Mouse (Mus musculus) lung, adult 2 months (tissue): ENCODE measurements around the gene Chic2. TPM values are rescaled to one million over a fixed set of nuclear protein-coding genes. Genes with fewer than 3 reads are reported as not detected.

Source experiments
- DNase-seq: peaks from one replicate; pipeline ENCODE4 v3.0.0; 2022
- H3K4me1 ChIP-seq: fragments of 200-500 bp; 2 replicates; pipeline ENCODE4 v1.6.1; 2011; ENCODE audit warnings: low read length; ENCODE audit not compliant: control insufficient read depth, insufficient read depth
- H3K4me3 ChIP-seq: fragments of 200-500 bp; replicated peaks from 2 replicates; pipeline ENCODE3; 2011; ENCODE audit warnings: low read depth, mild to moderate bottlenecking, control low read depth, low read length; ENCODE audit errors: extremely low read depth
- CTCF ChIP-seq: fragments of 200-500 bp; IDR thresholded peaks from 2 replicates; pipeline ENCODE4 v1.5.1; 2011; ENCODE audit warnings: mild to moderate bottlenecking, low read length, control low read depth; ENCODE audit not compliant: insufficient read depth
- POLR2A ChIP-seq: fragments of 200-500 bp; IDR thresholded peaks from 2 replicates; pipeline ENCODE4 v1.6.1; 2011; ENCODE audit warnings: low read depth, mild to moderate bottlenecking, control low read depth, low read length, borderline replicate concordance; ENCODE audit errors: extremely low read depth
- WGBS: fragments of 180-500 bp; shearing (Covaris S2); methylation state at CpG from one replicate; pipeline ENCODE4 v1.1.7; 2018; 5-methylcytosine and 5-hydroxymethylcytosine counted together
- polyA plus RNA-seq: library from polyadenylated mRNA; depleted of rRNA; stranded (reverse); fragments of >200 nt; gene quantifications from 2 replicates; pipeline ENCODE4 v1.2.3, GENCODE M21; 2012

Gene Chic2
- polyA plus RNA-seq, 1 experiment: 10.6 TPM

GRCm38 (mm10) chr5:74980574-74980973 is 64.0 kb downstream of the Chic2 start:
- Histone ChIP-seq H3K4me1 (no peaks in the 10 kb centered on the region), H3K4me3 (no peak overlapping the region)
- DNase-seq: no peak
- WGBS: 77% methylated on average over 4 of the region's 4 CpGs
- TF ChIP-seq CTCF (no peak), POLR2A (no peak)

DNA sequence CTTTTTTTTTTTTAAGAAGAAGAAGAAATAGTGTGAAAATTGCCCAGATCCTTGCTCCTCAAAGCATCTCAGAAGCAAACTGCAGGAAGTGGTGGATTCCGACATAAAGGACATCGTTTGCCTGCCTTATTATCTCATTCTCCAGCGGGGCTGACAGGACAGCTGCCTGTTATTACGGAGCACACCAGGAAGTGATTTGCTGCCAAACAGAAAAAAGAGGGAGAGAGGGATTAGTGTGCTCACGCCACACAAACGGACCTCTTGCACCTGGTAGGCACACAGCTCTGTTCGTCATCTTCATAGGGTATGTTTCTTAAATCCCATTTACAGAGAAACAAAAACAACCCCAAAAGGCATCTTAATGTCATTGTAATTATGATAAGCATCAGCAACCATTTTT is 64.4 kb downstream of the Chic2 start:
- Histone ChIP-seq H3K4me3 (no peak overlapping the region), H3K4me1 (peaks cover under 1% of the 10 kb centered on the region; the same call in 1 of the 2 replicates)
- no peak for DNase-seq
- no peak for TF ChIP-seq POLR2A
- TF ChIP-seq CTCF: no peak
- WGBS: 20% methylated on average over 7 of the region's 7 CpGs

GRCm38 (mm10) chr5:74979586-74979985 is 65.0 kb downstream of the Chic2 start:
- H3K4me1 ChIP-seq: peaks cover 3% of the 10 kb centered on the region; the same call in 1 of the 2 replicates
- TF ChIP-seq POLR2A: no peak
- no peak for TF ChIP-seq CTCF
- no peak overlapping the region for H3K4me3 ChIP-seq
- no peak for DNase-seq
- 29% methylated on average over 7 of the region's 7 CpGs for WGBS

DNA sequence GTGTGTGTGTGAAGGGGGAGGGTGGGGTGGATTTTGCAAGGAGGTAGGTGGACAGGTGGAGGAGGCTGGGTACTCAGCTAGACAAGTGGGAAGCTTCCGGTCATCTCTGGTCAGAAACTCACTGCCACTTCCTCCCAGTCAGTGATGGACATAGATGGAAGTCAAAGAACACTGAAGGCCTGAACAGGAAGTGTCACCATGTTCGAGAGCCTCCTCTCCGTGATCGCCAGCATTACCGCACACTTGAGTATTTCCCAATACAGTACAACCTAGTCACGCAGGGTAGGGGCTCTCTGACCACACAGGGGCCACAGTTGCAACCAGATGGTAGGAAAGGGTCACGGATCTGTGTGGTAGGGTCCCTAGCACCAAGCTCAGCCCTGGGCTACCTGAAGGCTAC is 69.1 kb downstream of the Chic2 start:
- H3K4me1 ChIP-seq: peaks cover 3% of the 10 kb centered on the region; the same call in 1 of the 2 replicates
- H3K4me3 ChIP-seq: no peak overlapping the region
- TF ChIP-seq CTCF (no peak), POLR2A (no peak)
- no peak for DNase-seq
- 62% methylated on average over 7 of the region's 7 CpGs for WGBS

DNA sequence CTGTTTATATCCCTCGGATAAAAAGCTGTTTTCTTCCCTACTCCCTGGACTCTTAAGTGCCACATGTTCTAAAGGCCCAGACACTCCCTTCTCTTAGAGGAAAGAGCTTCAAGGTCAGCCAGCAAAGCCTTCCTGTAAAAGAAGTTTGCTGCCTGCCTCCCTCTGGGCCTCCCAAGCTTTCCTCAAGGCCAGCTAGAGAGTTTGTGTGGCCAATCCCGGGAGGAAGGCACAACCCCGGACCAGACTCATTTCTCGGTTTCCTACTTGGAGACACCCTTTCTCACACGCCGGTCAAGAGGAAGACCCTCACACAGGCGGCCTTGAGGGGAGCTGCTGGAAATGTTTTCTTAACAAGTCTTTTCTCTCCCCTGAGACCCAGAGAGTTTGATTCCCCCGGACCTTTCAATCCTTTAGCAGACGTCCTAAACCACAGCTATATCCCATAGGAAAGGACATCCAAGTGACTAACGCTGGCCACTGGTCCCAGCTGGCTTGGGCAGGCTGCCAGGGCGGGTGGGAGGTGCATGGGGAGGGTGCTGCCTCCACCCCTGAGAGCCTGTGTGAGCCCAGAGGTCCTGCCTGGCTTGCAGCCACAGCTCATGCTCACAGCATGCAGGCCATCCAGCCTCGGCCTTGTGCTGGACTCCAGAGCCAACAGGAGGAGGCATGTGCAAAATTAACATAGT is 69.7 kb downstream of the Chic2 start:
- peak; percentile 44 for DNase-seq
- H3K4me1 ChIP-seq: peaks cover 3% of the 10 kb centered on the region; the same call in 1 of the 2 replicates
- WGBS: 30% methylated on average over 12 of the region's 12 CpGs
- H3K4me3 ChIP-seq: no peak overlapping the region
- TF ChIP-seq CTCF (no peak), POLR2A (no peak)

DNA sequence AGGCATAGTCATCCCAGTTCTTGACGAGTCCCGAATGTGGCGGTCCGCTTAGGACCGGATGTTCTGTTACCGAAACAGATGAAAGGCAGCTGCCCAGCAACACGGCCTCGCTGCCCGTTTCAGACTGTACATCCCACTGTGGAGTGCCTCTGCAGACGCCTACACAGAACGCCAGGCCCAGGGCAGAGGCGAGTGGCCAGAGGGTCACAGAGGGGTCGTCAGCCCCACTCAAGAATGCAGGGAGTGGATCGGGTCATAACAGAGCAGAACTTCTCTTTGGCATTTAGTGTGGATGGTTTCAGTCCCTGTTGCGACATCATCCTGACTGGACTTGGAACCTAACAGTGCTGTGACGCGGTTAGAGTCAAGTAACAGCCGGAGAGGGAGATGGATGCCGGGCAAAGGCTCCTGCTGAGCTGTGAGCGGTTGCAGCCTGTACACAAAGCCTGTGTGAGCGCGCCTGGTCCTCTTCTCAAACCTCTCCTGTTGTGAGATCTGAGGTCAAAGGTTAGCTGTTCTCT is 70.5 kb downstream of the Chic2 start:
- peak; percentile 35 for DNase-seq
- 65% methylated on average over 22 of the region's 22 CpGs for WGBS
- peaks cover 3% of the 10 kb centered on the region; the same call in 1 of the 2 replicates for H3K4me1 ChIP-seq
- no peak for TF ChIP-seq CTCF
- TF ChIP-seq POLR2A: no peak
- H3K4me3 ChIP-seq: no peak overlapping the region

DNA sequence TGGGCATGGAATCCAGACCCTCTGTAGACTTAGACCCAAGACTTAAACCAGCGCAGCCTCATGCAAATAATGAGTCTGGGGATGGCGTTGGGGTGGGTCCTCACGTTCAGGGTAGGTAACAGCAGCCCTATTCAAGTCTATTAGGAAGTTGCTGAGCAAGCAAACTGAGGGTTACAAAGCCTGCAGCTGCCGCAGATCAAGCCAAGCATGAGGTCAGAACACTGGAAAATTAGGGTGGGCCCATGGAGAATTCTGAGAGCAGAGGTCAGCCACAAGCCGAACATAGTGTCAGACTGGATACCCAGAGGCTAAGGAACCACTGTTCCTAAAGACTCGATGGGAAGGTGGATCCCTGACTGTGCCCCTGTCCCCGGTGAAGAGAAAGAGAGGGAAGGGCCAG is 73.2 kb downstream of the Chic2 start:
- no peak for DNase-seq
- Histone ChIP-seq H3K4me3 (no peak overlapping the region), H3K4me1 (peaks cover 3% of the 10 kb centered on the region; the same call in 1 of the 2 replicates)
- WGBS: 82% methylated on average over 7 of the region's 7 CpGs
- TF ChIP-seq CTCF: no peak
- no peak for TF ChIP-seq POLR2A

- Histone ChIP-seq H3K4me3 (no peak overlapping the region), H3K4me1 (no peaks in the 10 kb centered on the region; the same call in 1 of the 2 replicates)
- no peak for TF ChIP-seq CTCF
- no peak for TF ChIP-seq POLR2A
- 86% methylated on average over 6 of the region's 6 CpGs for WGBS
- DNase-seq: no peak
Measured at GRCm38 (mm10) chr5:74969341-74969740, 75.2 kb downstream of the Chic2 start.

DNA sequence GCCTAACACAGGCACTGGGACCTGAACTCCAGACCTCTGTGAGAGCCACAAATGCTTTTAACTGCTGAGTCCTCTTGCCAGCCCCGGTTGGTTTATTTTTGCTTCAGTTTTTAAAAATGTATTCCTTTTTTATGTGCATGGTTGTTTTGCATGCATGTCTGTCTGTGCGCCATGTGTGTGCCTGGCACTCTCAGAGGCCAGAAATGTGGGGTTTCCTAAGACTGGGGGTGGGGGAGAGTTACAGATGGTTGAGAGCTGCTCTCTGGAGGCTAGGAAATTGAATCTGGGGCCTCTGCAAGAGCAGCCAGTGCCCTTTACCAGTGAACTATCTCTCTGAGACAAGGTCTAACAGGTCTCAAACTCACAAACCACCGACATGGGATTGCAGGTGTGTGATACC is 76.7 kb downstream of the Chic2 start:
- DNase-seq: no peak
- Histone ChIP-seq H3K4me1 (no peaks in the 10 kb centered on the region), H3K4me3 (no peak overlapping the region)
- WGBS: 90% methylated on average over 3 of the region's 3 CpGs
- TF ChIP-seq CTCF (no peak), POLR2A (no peak)

DNA sequence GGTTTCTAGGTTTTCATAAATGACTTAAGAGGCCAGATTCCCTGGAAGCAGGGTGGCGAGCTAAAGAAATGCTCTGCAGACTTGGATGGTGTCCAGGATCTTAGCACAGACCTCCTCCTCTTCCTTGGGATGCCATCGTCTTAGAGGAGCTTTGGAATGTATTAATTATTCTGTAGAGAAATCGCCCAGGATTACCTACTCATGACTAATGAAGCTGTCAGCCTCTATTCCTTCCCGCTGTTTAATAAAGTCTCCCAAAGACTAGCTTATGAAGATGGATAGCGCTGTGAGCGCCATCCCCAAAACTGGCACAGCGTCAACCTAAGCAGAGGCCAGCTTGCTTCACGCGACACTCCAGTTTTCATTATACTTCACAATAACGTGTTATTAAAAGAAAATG is 77.7 kb downstream of the Chic2 start:
- no peak for DNase-seq
- 53% methylated on average over 10 of the region's 10 CpGs for WGBS
- H3K4me1 ChIP-seq: no peaks in the 10 kb centered on the region
- H3K4me3 ChIP-seq: no peak overlapping the region
- TF ChIP-seq POLR2A (no peak), CTCF (no peak)
